Mouse (Mus musculus): ENCODE measurements around the gene Olfr551. TPM values are rescaled to one million over a fixed set of nuclear protein-coding genes. Genes with fewer than 3 reads are reported as not detected.

The Olfr551 gene
- total RNA-seq, 2 experiments from 2014 or later = not detected

Other genes with a start within 250 kb of the Olfr551 start
- gene Rrm1, start 150.2 kb downstream of the Olfr551 start, total RNA-seq (2021) = 10 to 100 TPM; 36.2 to 41.2 TPM
- gene Olfr543, start 110.2 kb downstream of the Olfr551 start, total RNA-seq (2021) = not detected
- gene Olfr544, start 103.6 kb downstream of the Olfr551 start, total RNA-seq (2021) = not detected
- not detected for gene Olfr545, start 92.3 kb downstream of the Olfr551 start, total RNA-seq (2021)
- gene Olfr547, start 57.1 kb downstream of the Olfr551 start, total RNA-seq (2021) = not detected
- not detected for gene Olfr548-ps1, start 51.0 kb downstream of the Olfr551 start, total RNA-seq (2021)
- not detected for gene Olfr549, start 42.0 kb downstream of the Olfr551 start, total RNA-seq (2021)
- gene Trim21, start 26.4 kb downstream of the Olfr551 start, total RNA-seq (2021) = 1 to 10 TPM; 5.2 to 5.7 TPM
- under 1 TPM in 1 of 2 experiments, not detected in 1; 0.24 TPM for gene Olfr550, start 20.4 kb downstream of the Olfr551 start, total RNA-seq (2021)
- gene Olfr552, start 5.9 kb upstream of the Olfr551 start, total RNA-seq (2021) = under 1 TPM; 0.12 to 0.24 TPM
- gene Olfr553, start 26.3 kb upstream of the Olfr551 start, total RNA-seq (2021) = not detected
- not detected for gene Olfr554, start 46.5 kb upstream of the Olfr551 start, total RNA-seq (2021)
- gene Olfr555, start 66.9 kb upstream of the Olfr551 start, total RNA-seq (2021) = not detected
- gene Olfr556, start 73.0 kb upstream of the Olfr551 start, total RNA-seq (2021) = not detected
- gene Trim68, start 95.4 kb upstream of the Olfr551 start, total RNA-seq (2021) = 10 to 100 TPM in 1 of 2 experiments, 1 to 10 TPM in 1; 6.9 to 10.6 TPM
- gene Olfr557, start 104.0 kb upstream of the Olfr551 start, total RNA-seq (2021) = not detected
- gene Olfr558, start 110.3 kb upstream of the Olfr551 start, total RNA-seq (2021) = 1 to 10 TPM; 6.2 TPM
- gene Olfr33, start 127.2 kb upstream of the Olfr551 start, total RNA-seq (2021) = not detected
- gene Olfr559, start 135.6 kb upstream of the Olfr551 start, total RNA-seq (2021) = not detected
- under 1 TPM; 0.12 to 0.57 TPM for gene Olfr560, start 167.5 kb upstream of the Olfr551 start, total RNA-seq (2021)
- gene Olfr78, start 167.6 kb upstream of the Olfr551 start, total RNA-seq (2021) = 1 to 10 TPM; 2.1 to 2.2 TPM
- not detected for gene Olfr561, start 179.3 kb upstream of the Olfr551 start, total RNA-seq (2021)
- gene Olfr564, start 211.6 kb upstream of the Olfr551 start, total RNA-seq (2021) = not detected

Measured in heart, postnatal 10 days (tissue).